Mouse (Mus musculus) thymus, postnatal 36 days (tissue): ENCODE measurements around the gene Dbr1.

Experiments used
- DNase-seq, 2 experiments: peaks; one replicate each; pipeline ENCODE4 v3.0.0; 2022; ENCODE audit warnings: mixed read lengths in 2 of 2

The Dbr1 gene

GRCm38 (mm10) chr9:99620196-99620595 is 44.6 kb downstream of the Dbr1 start:
- no peak for DNase-seq

DNA sequence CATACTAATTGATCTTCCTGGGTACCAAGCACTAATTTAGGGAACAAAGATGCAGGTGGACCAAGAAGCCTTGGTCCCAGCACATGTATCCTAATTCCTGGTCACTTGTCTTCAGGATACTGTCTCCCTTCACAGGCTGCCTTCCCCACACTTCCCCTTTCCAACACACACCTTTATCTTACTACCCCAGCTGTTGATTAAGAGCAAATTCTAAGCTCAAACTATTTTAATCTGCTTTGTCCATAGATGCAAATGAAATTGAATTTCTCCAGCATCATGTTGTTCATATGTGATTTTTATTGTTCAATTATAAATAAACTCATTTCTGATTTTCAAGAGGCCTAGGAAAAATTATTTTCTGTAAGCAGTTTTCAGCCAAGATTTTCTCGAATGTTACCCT is 46.4 kb downstream of the Dbr1 start:
- no peak for DNase-seq

DNA sequence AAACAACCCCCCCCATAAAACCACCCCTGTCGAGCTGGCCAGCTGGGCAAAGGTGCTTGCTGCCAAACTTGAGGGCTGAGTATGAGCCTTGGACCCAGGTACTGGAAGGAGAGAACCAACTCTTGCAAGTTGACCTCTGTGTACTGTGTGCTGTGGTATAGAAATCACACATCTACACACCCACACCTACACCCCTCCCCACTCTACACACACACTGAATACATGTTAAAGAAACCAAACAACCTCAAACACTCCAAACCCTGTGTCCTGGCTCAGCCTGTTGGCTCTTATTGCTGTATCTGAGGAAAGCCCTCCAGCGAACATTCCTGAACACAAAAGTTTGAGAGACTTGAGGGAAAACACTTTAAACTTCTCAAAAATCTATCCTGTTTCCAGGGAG is 47.4 kb downstream of the Dbr1 start:
- no peak for DNase-seq

- no peak for DNase-seq
Measured at GRCm38 (mm10) chr9:99624117-99624516, 48.5 kb downstream of the Dbr1 start.

DNA sequence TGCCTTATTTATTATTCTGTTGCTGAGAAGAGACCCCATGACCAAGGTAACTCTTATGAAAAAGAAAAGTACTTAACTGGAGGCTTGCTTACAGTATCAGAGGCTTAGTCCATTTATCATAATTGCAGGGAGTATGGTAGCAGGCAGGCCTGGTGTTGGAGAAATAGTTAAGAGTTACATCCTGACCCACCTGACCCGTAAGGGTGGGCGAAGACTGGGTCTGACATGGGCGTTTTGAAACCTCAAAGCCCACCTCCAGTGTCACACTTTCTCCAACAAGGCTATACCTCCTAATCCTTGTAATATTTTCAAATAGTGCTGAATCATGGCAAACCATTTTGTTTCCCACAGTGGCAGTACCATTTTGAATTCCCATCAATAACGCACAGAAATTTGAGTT is 53.0 kb downstream of the Dbr1 start:
- DNase-seq, result no peak

GRCm38 (mm10) chr9:99629281-99630011 is 53.8 kb downstream of the Dbr1 start, which contains the start of gene Dzip1l:
TSS of gene Dzip1l (plus strand) at chr9:99629496.
- no peak for DNase-seq

DNA sequence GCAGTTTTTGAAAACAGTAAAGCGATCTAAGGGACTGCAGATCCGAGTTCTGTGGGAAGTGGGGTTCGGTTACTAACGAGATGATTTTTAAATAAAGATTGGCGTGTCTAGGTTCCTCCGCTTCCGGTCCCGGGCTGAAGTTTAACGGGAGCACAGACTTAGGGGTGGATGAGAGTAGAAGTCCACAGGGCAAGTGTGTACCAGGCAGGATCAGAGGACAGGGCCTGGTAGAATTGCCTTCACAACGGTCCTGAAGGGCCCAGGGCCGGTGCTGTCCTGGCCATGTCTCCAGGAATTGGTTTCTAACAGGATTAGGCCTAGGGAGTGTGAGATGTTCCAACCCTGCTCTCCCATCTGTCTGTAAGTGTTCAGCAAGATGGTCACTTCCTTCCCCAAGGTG is 54.5 kb downstream of the Dbr1 start:
- DNase-seq, result no peak

DNA sequence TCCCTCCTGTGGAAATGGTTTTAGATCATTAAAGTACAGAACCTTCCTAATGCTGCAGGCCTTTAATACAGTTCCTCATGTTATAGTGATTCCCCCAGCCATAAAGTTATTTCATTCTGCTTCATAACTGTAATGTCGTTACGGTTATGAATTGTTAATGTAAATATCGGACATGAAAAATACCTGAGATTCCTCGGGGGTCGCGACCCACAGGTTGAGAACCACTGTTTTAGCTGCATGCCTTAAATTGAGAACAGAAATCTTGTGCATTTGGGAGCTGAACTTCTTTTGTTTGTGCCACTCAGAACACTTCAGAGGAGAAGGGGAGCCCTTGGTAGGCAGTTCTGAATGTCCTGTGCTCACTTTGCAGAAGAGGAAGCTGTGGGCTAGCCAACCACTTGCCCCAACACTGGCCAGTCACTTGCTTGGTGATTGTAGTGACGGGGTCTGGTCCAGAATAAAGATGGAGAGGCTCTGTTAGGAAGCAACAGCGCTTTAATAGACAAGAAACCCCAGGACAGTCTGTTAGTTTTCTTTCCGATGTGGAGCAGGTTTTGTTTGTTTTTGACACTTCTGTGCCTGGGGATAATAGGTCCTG is 55.0 kb downstream of the Dbr1 start:
- DNase-seq, result no peak

DNA sequence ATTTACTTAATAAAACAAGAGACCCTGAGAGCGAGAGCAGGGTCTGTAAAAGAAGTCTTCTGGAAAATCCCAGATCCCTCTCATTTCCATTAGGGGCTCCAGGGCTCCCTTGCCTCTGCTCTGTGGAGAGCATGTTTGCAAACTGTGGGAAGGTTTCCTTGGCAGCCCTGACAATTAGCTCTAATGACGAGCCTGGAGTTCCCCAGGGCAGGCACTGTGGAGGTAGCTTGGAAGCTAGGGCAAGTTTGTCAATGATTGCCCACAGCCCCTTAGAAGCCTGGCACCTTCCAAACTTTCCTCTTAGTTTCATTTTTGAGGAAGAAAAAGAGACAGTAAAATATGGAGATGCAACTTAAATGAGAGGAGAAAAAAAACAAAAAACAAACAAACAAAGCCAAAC is 56.2 kb downstream of the Dbr1 start:
- no peak for DNase-seq

DNA sequence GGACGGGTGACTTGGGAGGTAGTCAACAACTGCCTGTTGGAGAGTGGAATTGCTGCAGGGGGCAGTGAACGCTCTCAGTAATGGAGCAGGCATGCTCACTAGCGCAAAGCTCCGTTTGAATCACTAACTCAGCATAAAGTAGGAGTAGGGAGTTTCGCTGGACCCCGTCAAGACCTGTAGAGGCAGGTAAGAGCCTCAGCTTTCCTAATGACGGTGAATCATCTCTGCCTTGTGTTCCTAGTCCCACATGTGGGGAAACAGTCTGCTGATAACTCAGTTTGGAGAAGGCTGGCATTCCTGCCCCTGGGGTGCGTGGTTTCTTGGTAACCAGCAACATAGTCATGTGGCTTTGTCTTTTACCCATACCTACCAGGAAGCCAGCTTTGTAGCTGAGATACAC is 56.7 kb downstream of the Dbr1 start:
- DNase-seq, result no peak
